Mouse (Mus musculus) small intestine, adult 2 months (tissue): ENCODE measurements at regions not wholly inside any gene's neighbourhood (a gene's known extent, or its start where the extent isn't known, plus 50 kb on each side); places are given as distances from the start of the nearest gene placed in this dataset.

Experiments used
- H3K27ac ChIP-seq: fragments of 200-500 bp; 2 replicates; pipeline ENCODE4 v1.5.1; 2012; ENCODE audit warnings: low read depth, low read length, control low read depth, inconsistent platforms; ENCODE audit not compliant: insufficient read depth
- H3K27me3 ChIP-seq: fragments of 200-500 bp; 2 replicates; pipeline ENCODE4 v1.6.1; 2012; ENCODE audit warnings: mild to moderate bottlenecking, moderate library complexity, low read length, inconsistent platforms; ENCODE audit not compliant: control insufficient read depth, insufficient read depth
- H3K36me3 ChIP-seq: fragments of 200-500 bp; 2 replicates; pipeline ENCODE4 v1.6.1; 2012; ENCODE audit warnings: mild to moderate bottlenecking, low read length, control low read depth, inconsistent platforms; ENCODE audit not compliant: control insufficient read depth, insufficient read depth
- H3K4me1 ChIP-seq: fragments of 200-500 bp; 2 replicates; pipeline ENCODE4 v1.6.1; 2012; ENCODE audit warnings: low read length, inconsistent platforms, mixed read lengths; ENCODE audit not compliant: control insufficient read depth, insufficient read depth, insufficient read length
- H3K4me3 ChIP-seq: fragments of 200-500 bp; 2 replicates; pipeline ENCODE4 v1.5.1; 2012; ENCODE audit warnings: low read depth, mild to moderate bottlenecking, control low read depth, inconsistent platforms, low read length, moderate library complexity
- CTCF ChIP-seq: fragments of 200-500 bp; IDR thresholded peaks from 2 replicates; pipeline ENCODE4 v1.5.1; 2012; ENCODE audit warnings: low read depth, mild to moderate bottlenecking, control low read depth, inconsistent platforms, low read length, moderate library complexity, mixed read lengths; ENCODE audit not compliant: insufficient replicate concordance, insufficient read length; ENCODE audit errors: extremely low read depth
- POLR2A ChIP-seq: fragments of 200-500 bp; IDR thresholded peaks from 2 replicates; pipeline ENCODE4 v1.6.1; 2012; ENCODE audit warnings: low read depth, mild to moderate bottlenecking, control low read depth, inconsistent platforms, low read length, moderate library complexity
- WGBS: fragments of 180-500 bp; shearing (Covaris S2); methylation state at CpG from one replicate; pipeline ENCODE4 v1.1.7; 2018; 5-methylcytosine and 5-hydroxymethylcytosine counted together

- no peak overlapping the region for H3K4me3 ChIP-seq
- H3K27ac ChIP-seq, result no peak overlapping the region
- H3K4me1 ChIP-seq, result no peaks in the 10 kb centered on the region
- peaks cover 2% of the 10 kb centered on the region; the same call in 1 of the 2 replicates for H3K27me3 ChIP-seq
- H3K36me3 ChIP-seq, result no peaks in the 10 kb centered on the region
- WGBS, result 6% methylated on average over 14 of the region's 14 CpGs
- no peak for TF ChIP-seq POLR2A
- TF ChIP-seq CTCF, result no peak
Observed at GRCm38 (mm10) chr8:90670471-90671057, 146.6 kb downstream of the Gm19935 start.

GRCm38 (mm10) chr8:90669396-90669795 is 147.8 kb downstream of the Gm19935 start:
- no peak overlapping the region for H3K4me3 ChIP-seq
- 74% methylated on average over 9 of the region's 9 CpGs for WGBS
- no peaks in the 10 kb centered on the region for H3K4me1 ChIP-seq
- no peak overlapping the region for H3K27ac ChIP-seq
- TF ChIP-seq POLR2A, result no peak
- no peak for TF ChIP-seq CTCF
- H3K27me3 ChIP-seq, result peaks cover 2% of the 10 kb centered on the region; the same call in 1 of the 2 replicates
- H3K36me3 ChIP-seq, result no peaks in the 10 kb centered on the region

GRCm38 (mm10) chr8:90659066-90659465 is 158.1 kb downstream of the Gm19935 start:
- TF ChIP-seq POLR2A (no peak), CTCF (no peak)
- no peak overlapping the region for H3K27ac ChIP-seq
- no peaks in the 10 kb centered on the region for H3K27me3 ChIP-seq
- no peaks in the 10 kb centered on the region for H3K36me3 ChIP-seq
- no peaks in the 10 kb centered on the region for H3K4me1 ChIP-seq
- 31% methylated on average over 3 of the region's 3 CpGs for whole genome bisulfite sequencing
- no peak overlapping the region for H3K4me3 ChIP-seq

- Histone ChIP-seq H3K36me3 (no peaks in the 10 kb centered on the region), H3K27me3 (no peaks in the 10 kb centered on the region), H3K4me3 (no peak overlapping the region), H3K27ac (no peak overlapping the region), H3K4me1 (no peaks in the 10 kb centered on the region)
- 41% methylated on average over 7 of the region's 7 CpGs for WGBS
- TF ChIP-seq POLR2A (no peak), CTCF (no peak)
Observed at GRCm38 (mm10) chr8:90657641-90658051, 159.5 kb downstream of the Gm19935 start.

- Histone ChIP-seq H3K27ac (no peak overlapping the region), H3K4me1 (no peaks in the 10 kb centered on the region), H3K4me3 (no peak overlapping the region), H3K27me3 (no peaks in the 10 kb centered on the region), H3K36me3 (no peaks in the 10 kb centered on the region)
- TF ChIP-seq POLR2A (no peak), CTCF (no peak)
- WGBS, result 70% methylated on average over 5 of the region's 5 CpGs
Observed at GRCm38 (mm10) chr8:90657116-90657515, 160.1 kb downstream of the Gm19935 start.

GRCm38 (mm10) chr8:90656436-90657090 is 160.6 kb downstream of the Gm19935 start:
- Histone ChIP-seq H3K4me3 (no peak overlapping the region), H3K4me1 (no peaks in the 10 kb centered on the region), H3K27ac (no peak overlapping the region), H3K36me3 (no peaks in the 10 kb centered on the region), H3K27me3 (no peaks in the 10 kb centered on the region)
- 59% methylated on average over 5 of the region's 5 CpGs for WGBS
- TF ChIP-seq POLR2A (no peak), CTCF (no peak)

- Histone ChIP-seq H3K36me3 (no peaks in the 10 kb centered on the region), H3K27me3 (no peaks in the 10 kb centered on the region), H3K4me1 (no peaks in the 10 kb centered on the region), H3K27ac (no peak overlapping the region), H3K4me3 (no peak overlapping the region)
- 91% methylated on average over 2 of the region's 2 CpGs for WGBS
- TF ChIP-seq CTCF, result no peak
- no peak for TF ChIP-seq POLR2A
Observed at GRCm38 (mm10) chr8:90654786-90655185, 162.4 kb downstream of the Gm19935 start.
